Mouse (Mus musculus) stomach, embryonic 15.5 days (tissue): ENCODE data around the gene Atp2a2. TPM values are rescaled to one million over a fixed set of nuclear protein-coding genes. Genes with fewer than 3 reads are reported as not detected.

Experiments
- ATAC-seq: fragments of 200-750 bp; cut with Nextera tagmentation; 2 replicates; pipeline ENCODE4 v1.8.0; 2017; ENCODE audit warnings: low read depth, moderate number of reproducible peaks, moderate TSS enrichment; ENCODE audit not compliant: insufficient read depth, low FRiP score
- H3K27ac ChIP-seq: fragments of 300-500 bp; sonication (generic); 2 replicates; pipeline ENCODE4 v1.5.1; 2015; ENCODE audit warnings: mild to moderate bottlenecking, inconsistent platforms
- H3K27me3 ChIP-seq: fragments of 300-500 bp; sonication (generic); replicated peaks from 2 replicates; pipeline ENCODE4 v1.6.1; 2015; ENCODE audit warnings: inconsistent platforms
- H3K36me3 ChIP-seq: fragments of 300-500 bp; sonication (generic); 2 replicates; pipeline ENCODE4 v1.6.1; 2015; ENCODE audit warnings: inconsistent platforms
- H3K4me1 ChIP-seq: fragments of 300-500 bp; sonication (generic); 2 replicates; pipeline ENCODE4 v1.6.1; 2015; ENCODE audit warnings: inconsistent platforms
- H3K4me2 ChIP-seq: fragments of 300-500 bp; sonication (generic); 2 replicates; pipeline ENCODE4 v1.6.1; 2015; ENCODE audit warnings: mild to moderate bottlenecking, inconsistent platforms
- H3K4me3 ChIP-seq: fragments of 300-500 bp; sonication (generic); replicated peaks from 2 replicates; pipeline ENCODE4 v1.5.1; 2015; ENCODE audit warnings: inconsistent platforms
- H3K9ac ChIP-seq: fragments of 300-500 bp; sonication (generic); 2 replicates; pipeline ENCODE4 v1.6.1; 2015; ENCODE audit warnings: inconsistent platforms
- H3K9me3 ChIP-seq: fragments of 300-500 bp; sonication (generic); 2 replicates; pipeline ENCODE4 v1.6.1; 2016; ENCODE audit warnings: inconsistent platforms
- WGBS: fragments of 180-500 bp; shearing (Covaris S2); methylation state at CpG from one replicate; pipeline ENCODE4 v1.1.7; 2015; 5-methylcytosine and 5-hydroxymethylcytosine counted together
- polyA plus RNA-seq: library from polyadenylated mRNA; unstranded; fragments of >200 nt; fragmentation: Nextera tagmentation; extraction: Ambion mirVana; gene quantifications from 2 replicates; pipeline ENCODE4 v1.2.1, GENCODE M21; 2015

Atp2a2 gene
- polyA plus RNA-seq, 1 experiment from 2014 or later: 33.5 TPM

DNA sequence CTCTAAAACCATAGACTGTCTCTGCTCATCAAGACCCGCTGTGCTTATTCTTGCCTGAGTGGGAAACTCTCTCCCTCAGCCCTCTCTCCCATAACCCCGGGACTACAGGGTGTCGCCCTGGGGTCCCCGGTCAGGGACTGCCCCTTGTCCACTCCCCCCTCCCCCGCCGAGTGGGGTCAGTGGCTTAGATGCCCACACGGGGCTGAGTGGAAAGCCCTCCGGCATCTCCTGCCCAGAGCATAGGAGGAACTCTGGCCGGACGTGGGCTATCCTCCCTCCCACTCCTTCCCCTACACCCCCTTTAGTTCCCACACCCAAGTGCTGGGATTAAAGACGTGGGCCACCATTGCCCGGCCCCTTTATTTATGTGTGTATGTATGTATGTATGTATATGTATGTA, 86.6 kb downstream of the Atp2a2 start:
- no peak overlapping the region for H3K4me3 ChIP-seq
- H3K4me2 ChIP-seq: no peak overlapping the region
- H3K9ac ChIP-seq: no peak overlapping the region
- no peak overlapping the region for H3K27ac ChIP-seq
- no peaks in the 10 kb centered on the region for H3K9me3 ChIP-seq
- ATAC-seq: 0 out of 2 replicates have a peak, but pooled peaks have one; percentile 14
- H3K36me3 ChIP-seq: no peaks in the 10 kb centered on the region
- 85% methylated on average over 12 of the region's 12 CpGs for WGBS
- H3K4me1 ChIP-seq: peaks cover 7% of the 10 kb centered on the region
- no peaks in the 10 kb centered on the region for H3K27me3 ChIP-seq

DNA sequence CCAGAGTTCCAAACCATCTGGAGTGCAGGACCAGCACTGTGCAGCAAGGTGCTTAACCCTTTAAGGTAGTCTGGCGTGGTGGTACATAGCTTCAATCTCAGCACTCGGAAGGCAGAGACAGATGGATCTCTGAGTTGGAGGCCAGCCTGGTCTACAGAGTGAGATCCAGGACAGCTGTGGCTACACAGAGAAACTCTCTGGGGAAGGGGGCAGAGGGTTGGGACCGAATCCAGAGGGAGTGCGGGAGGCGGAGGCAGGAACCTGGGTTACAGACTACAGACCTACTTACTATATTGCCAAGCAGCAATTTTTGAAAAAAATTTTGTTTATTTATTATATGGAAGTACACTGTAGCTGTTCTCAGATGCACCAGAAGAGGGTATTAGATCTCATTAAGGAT, 87.7 kb downstream of the Atp2a2 start:
- Histone ChIP-seq H3K4me2 (no peak overlapping the region), H3K27me3 (no peaks in the 10 kb centered on the region), H3K9me3 (no peaks in the 10 kb centered on the region), H3K27ac (no peak overlapping the region), H3K36me3 (peaks cover 8% of the 10 kb centered on the region; the same call in 1 of the 2 replicates), H3K9ac (no peak overlapping the region), H3K4me1 (peaks cover 7% of the 10 kb centered on the region), H3K4me3 (no peak overlapping the region)
- no peak for ATAC-seq
- 81% methylated on average over 5 of the region's 5 CpGs for WGBS

DNA sequence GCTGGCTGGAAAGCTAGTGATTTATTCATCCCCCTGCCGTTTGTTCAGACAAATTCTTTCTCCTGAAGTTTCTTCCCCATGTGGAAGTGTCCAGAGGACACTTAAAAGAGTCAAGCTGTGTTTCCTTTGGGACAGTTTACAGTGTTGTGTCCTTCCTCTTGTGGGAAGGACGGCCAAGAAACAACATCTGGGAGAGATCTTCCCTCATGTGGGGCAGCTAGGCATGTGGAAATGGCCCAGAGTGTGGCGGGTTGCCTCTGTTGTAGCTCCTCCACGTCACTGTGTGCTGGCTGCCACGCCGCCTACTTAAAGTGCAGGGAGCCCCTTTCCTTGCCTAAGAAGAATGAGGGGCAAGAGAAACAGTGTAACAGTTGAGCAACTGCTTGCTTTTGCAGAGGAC, 89.2 kb downstream of the Atp2a2 start:
- no peaks in the 10 kb centered on the region for H3K27me3 ChIP-seq
- H3K27ac ChIP-seq: 0 out of 2 replicates have a peak overlapping the region, but pooled peaks have one; percentile 21
- no peak overlapping the region for H3K9ac ChIP-seq
- H3K4me1 ChIP-seq: peaks cover 7% of the 10 kb centered on the region
- H3K4me3 ChIP-seq: no peak overlapping the region
- H3K36me3 ChIP-seq: peaks cover 8% of the 10 kb centered on the region; the same call in 1 of the 2 replicates
- H3K4me2 ChIP-seq: no peak overlapping the region
- 44% methylated on average over 6 of the region's 6 CpGs for WGBS
- no peak for ATAC-seq
- no peaks in the 10 kb centered on the region for H3K9me3 ChIP-seq

DNA sequence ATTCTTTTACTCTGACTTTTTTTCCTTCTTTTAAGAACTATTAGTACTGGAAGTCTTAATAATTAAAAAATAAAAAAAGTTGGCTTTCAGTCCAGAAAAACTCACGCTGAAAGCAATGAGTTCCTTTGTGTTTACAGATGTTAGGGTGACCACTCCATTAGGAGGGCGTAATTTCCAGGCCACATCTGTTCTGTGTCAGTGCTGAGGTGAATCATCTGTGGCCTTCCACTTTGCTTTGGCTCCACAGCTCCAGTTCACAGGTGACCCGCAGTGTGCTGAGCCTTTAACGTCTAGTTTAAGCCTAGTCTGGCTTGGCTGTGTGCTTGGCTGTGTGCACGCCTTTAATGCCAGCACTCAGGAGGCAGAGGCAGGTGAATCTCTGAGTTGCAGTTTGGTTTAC, 90.1 kb downstream of the Atp2a2 start:
- H3K9ac ChIP-seq: no peak overlapping the region
- no peak overlapping the region for H3K4me2 ChIP-seq
- 48% methylated on average over 5 of the region's 5 CpGs for WGBS
- no peaks in the 10 kb centered on the region for H3K27me3 ChIP-seq
- no peaks in the 10 kb centered on the region for H3K9me3 ChIP-seq
- peaks cover 7% of the 10 kb centered on the region for H3K4me1 ChIP-seq
- no peak overlapping the region for H3K27ac ChIP-seq
- ATAC-seq: no peak
- H3K36me3 ChIP-seq: peaks cover 9% of the 10 kb centered on the region
- no peak overlapping the region for H3K4me3 ChIP-seq

DNA sequence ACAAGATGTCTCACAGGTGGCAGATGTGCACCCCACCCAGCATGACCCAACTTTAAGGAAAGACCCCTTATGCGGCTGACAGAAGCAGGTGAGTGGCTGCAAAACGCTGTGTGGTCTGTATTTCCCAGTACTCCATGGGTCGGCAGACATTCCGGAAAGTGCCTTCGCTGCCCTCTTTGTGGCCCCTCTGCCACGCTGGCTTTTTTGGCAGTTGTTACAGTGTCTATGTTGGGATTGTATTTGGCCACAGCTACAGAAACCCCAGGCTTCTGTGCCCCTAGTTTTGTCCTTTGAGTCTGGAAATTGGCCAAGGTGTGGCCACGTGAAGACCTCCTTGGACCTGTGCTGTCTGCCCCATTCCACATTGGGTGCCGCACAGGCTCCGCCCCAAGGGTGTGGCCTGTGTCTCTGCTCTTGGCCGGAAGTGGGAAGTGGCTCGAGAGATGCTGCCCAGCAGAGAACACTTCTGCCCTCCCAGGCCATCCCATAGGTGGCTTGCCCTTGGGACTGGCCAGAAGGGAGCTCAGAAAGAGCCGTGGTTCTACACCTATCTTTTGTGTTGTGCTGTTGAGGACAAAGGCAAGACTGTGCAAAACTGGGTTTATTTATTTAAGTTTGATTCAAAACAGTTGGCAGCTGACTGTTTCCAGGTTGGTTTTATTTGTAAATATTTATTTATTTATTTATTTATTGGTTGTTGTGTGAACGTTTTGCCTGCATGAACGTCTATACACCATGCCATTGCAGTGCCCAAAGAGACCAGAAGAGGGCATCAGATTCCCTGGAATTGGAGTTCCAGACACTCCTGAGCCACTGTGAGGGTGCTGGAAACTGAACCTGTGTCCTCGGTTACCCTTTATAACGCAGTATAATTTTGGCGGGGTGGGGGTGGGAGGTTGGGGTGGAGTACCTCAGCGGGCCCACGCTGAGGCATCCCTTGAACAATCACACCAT, 92.1 kb downstream of the Atp2a2 start:
- H3K9ac ChIP-seq: no peak overlapping the region
- peaks cover 28% of the 10 kb centered on the region for H3K36me3 ChIP-seq
- no peak overlapping the region for H3K4me3 ChIP-seq
- H3K27ac ChIP-seq: no peak overlapping the region
- H3K4me2 ChIP-seq: no peak overlapping the region
- no peaks in the 10 kb centered on the region for H3K27me3 ChIP-seq
- H3K4me1 ChIP-seq: peaks cover 7% of the 10 kb centered on the region
- no peak for ATAC-seq
- 88% methylated on average over 19 of the region's 19 CpGs for WGBS
- H3K9me3 ChIP-seq: no peaks in the 10 kb centered on the region

DNA sequence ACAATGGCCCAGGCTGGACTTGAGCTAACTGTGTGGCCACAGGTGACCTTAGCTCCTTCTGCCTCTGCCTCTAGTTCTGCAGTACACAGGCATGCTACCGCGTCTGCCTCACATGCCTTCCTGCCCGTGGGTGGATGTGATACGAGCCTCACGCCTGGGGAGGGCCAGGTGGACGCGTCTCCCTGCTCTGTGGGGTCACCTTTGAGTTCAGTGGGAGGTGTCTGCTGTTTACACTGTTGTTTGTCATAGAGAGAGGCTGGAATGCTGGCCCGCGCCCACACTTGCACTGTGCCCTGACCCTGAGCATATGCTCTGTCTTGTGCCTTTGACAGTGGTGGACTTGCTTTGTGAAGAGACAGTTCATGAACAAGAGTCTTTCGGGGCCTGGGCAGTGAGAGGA, 96.5 kb downstream of the Atp2a2 start:
- Histone ChIP-seq H3K4me2 (no peak overlapping the region), H3K27ac (no peak overlapping the region), H3K36me3 (peaks cover 46% of the 10 kb centered on the region), H3K9me3 (no peaks in the 10 kb centered on the region), H3K4me3 (no peak overlapping the region), H3K9ac (no peak overlapping the region), H3K27me3 (no peaks in the 10 kb centered on the region), H3K4me1 (peaks cover under 1% of the 10 kb centered on the region)
- ATAC-seq: no peak
- WGBS: 82% methylated on average over 10 of the region's 10 CpGs

Other genes with a start within 250 kb of the Atp2a2 start
- 4.8 and 5.0 TPM in 2 replicates for gene Tctn1, start 237.8 kb downstream of the Atp2a2 start, polyA plus RNA-seq
- 10.5 and 10.6 TPM in 2 replicates for gene Pptc7, start 217.9 kb downstream of the Atp2a2 start, polyA plus RNA-seq
- gene Rad9b, start 148.0 kb downstream of the Atp2a2 start, polyA plus RNA-seq: 11.4 and 13.8 TPM in 2 replicates
- gene Vps29, start 147.9 kb downstream of the Atp2a2 start, polyA plus RNA-seq: 218 and 229 TPM in 2 replicates
- 63.2 and 69.5 TPM in 2 replicates for gene Gpn3, start 130.3 kb downstream of the Atp2a2 start, polyA plus RNA-seq
- 54.7 and 59.1 TPM in 2 replicates for gene Fam216a, start 129.9 kb downstream of the Atp2a2 start, polyA plus RNA-seq
- 142 and 148 TPM in 2 replicates for gene Arpc3, start 110.3 kb downstream of the Atp2a2 start, polyA plus RNA-seq
- 37.7 and 41.1 TPM in 2 replicates for gene Anapc7, start 80.5 kb downstream of the Atp2a2 start, polyA plus RNA-seq
- 36.2 and 37.2 TPM in 2 replicates for gene Ift81, start 112.3 kb upstream of the Atp2a2 start, polyA plus RNA-seq
- 2.7 and 3.4 TPM in 2 replicates for gene P2rx7, start 141.7 kb upstream of the Atp2a2 start, polyA plus RNA-seq
- 26.9 and 27.9 TPM in 2 replicates for gene P2rx4, start 205.3 kb upstream of the Atp2a2 start, polyA plus RNA-seq